Mouse (Mus musculus): ENCODE results near the gene Pde11a. TPM values are rescaled to one million over a fixed set of nuclear protein-coding genes. Genes with fewer than 3 reads are reported as not detected.

Pde11a gene
- polyA plus RNA-seq, 1 experiment from 2014 or later: 0.54 TPM

GRCm38 (mm10) chr2:76326161-76326560, 12.4 kb downstream of the Pde11a start:
- Histone ChIP-seq H3K4me3 (ENCODE audit: low read depth, low read length) (no peak overlapping the region), H3K9me3 (replicated peaks; ENCODE audit: control insufficient read depth, low read length, poor library complexity, severe bottlenecking) (no peaks in the 10 kb centered on the region), H3K27me3 (ENCODE audit: control insufficient read depth, insufficient read depth, low read depth, low read length) (no peaks in the 10 kb centered on the region), H3K36me3 (ENCODE audit: control insufficient read depth, insufficient read depth, low read length) (no peaks in the 10 kb centered on the region), H3K4me1 (ENCODE audit: control insufficient read depth, insufficient read depth, low read length) (no peaks in the 10 kb centered on the region), H3K27ac (ENCODE audit: low read length) (no peak overlapping the region), H3K4me2 (ENCODE audit: low read length) (no peak overlapping the region), H3K9ac (ENCODE audit: low read depth, low read length) (no peak overlapping the region)
- no peak for ATAC-seq
- WGBS: 89% methylated on average over 3 of the region's 3 CpGs

GRCm38 (mm10) chr2:76324463-76324862, 14.1 kb downstream of the Pde11a start:
- Histone ChIP-seq H3K4me1 (ENCODE audit: control insufficient read depth, insufficient read depth, low read length) (no peaks in the 10 kb centered on the region), H3K9ac (ENCODE audit: low read depth, low read length) (no peak overlapping the region), H3K4me3 (ENCODE audit: low read depth, low read length) (no peak overlapping the region), H3K9me3 (replicated peaks; ENCODE audit: control insufficient read depth, low read length, poor library complexity, severe bottlenecking) (no peaks in the 10 kb centered on the region), H3K36me3 (ENCODE audit: control insufficient read depth, insufficient read depth, low read length) (no peaks in the 10 kb centered on the region), H3K27me3 (ENCODE audit: control insufficient read depth, insufficient read depth, low read depth, low read length) (no peaks in the 10 kb centered on the region), H3K4me2 (ENCODE audit: low read length) (no peak overlapping the region), H3K27ac (ENCODE audit: low read length) (no peak overlapping the region)
- ATAC-seq: no peak
- WGBS: 90% methylated on average over 5 of the region's 5 CpGs

DNA sequence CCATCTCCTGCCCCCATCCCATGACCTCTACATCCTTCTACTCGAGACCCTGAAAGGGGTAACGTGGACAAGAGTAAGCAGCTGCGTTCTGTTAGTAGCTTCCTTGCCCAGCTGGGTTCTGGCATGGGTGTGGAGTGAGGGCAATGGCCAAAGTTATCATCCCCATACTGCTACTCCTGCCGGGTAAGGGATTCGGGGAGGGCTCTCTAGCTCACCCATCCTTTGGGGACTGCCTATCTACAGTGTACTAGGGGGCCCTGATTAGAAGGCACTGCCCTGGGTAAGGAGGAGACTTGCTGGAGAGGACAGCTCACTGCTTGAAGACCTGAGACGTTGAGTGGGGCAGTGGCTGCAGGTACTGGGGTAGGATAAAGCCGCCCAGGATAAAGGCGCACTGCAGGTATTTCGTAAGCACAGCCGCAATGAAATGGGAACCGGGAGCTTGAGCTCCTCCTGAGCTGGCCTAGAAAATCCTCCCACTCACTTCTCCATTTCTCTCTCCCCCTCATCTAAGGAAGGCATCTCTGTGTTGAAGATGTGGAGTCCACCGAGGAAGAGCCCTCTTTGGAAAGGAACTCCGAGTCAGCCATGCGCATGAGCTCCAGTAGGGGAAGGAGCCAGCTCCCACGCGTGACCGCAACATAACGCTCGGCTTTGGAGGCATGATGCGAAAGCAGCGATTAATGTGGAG, 15.2 kb downstream of the Pde11a start:
- Histone ChIP-seq H3K27me3 (ENCODE audit: control insufficient read depth, insufficient read depth, low read depth, low read length) (no peaks in the 10 kb centered on the region), H3K36me3 (ENCODE audit: control insufficient read depth, insufficient read depth, low read length) (no peaks in the 10 kb centered on the region), H3K4me1 (ENCODE audit: control insufficient read depth, insufficient read depth, low read length) (no peaks in the 10 kb centered on the region), H3K9ac (ENCODE audit: low read depth, low read length) (no peak overlapping the region), H3K27ac (ENCODE audit: low read length) (no peak overlapping the region), H3K4me2 (ENCODE audit: low read length) (no peak overlapping the region), H3K4me3 (ENCODE audit: low read depth, low read length) (no peak overlapping the region), H3K9me3 (replicated peaks; ENCODE audit: control insufficient read depth, low read length, poor library complexity, severe bottlenecking) (no peaks in the 10 kb centered on the region)
- ATAC-seq: no peak
- 84% methylated on average over 21 of the region's 21 CpGs for WGBS

DNA sequence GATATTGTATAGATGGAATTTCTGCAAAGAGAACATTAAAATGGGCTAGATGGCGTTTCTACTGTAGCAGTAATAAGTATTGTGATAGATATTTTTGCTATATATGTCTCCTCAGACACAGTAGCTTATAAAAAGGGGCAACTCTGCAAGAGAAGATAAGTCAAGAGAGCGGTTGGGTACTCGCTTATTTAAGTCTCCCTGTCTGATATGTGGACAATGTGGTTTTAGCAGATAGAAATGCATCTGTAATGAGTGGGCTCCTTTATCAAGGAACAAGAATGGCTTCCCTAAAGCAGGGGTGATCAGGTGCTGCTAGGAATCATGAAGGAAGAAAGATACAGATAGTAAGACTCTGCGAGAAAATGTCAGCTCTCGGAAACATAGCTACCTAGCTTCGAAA, 18.2 kb downstream of the Pde11a start:
- 83% methylated on average over 6 of the region's 6 CpGs for WGBS

DNA sequence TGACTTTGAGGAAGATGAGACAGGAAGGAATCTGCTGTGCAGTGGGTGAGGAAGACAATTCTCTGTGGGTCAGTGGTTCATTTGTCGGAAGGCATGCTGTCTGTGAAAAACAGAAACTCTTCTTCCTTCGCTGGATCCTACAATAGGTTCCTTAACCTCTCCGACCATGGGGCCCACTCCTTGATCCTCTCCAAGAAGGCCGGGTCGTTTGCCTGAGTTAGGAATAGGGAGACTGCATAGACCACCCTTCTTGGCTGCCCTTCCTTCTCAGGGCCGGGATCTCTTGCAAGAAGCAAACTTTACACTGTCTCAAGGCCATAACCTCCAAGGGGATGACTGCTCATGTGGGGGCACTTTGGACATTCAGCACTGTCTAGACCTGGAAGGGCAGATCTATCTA, 19.3 kb downstream of the Pde11a start:
- ATAC-seq: no peak
- no peak overlapping the region for H3K27ac ChIP-seq (ENCODE audit: low read length)
- H3K27me3 ChIP-seq (ENCODE audit: control insufficient read depth, insufficient read depth, low read depth, low read length): no peaks in the 10 kb centered on the region
- H3K9ac ChIP-seq (ENCODE audit: low read depth, low read length): no peak overlapping the region
- no peaks in the 10 kb centered on the region for H3K9me3 ChIP-seq (replicated peaks; ENCODE audit: control insufficient read depth, low read length, poor library complexity, severe bottlenecking)
- no peak overlapping the region for H3K4me3 ChIP-seq (ENCODE audit: low read depth, low read length)
- H3K36me3 ChIP-seq (ENCODE audit: control insufficient read depth, insufficient read depth, low read length): no peaks in the 10 kb centered on the region
- no peak overlapping the region for H3K4me2 ChIP-seq (ENCODE audit: low read length)
- WGBS: 82% methylated on average over 6 of the region's 6 CpGs
- no peaks in the 10 kb centered on the region for H3K4me1 ChIP-seq (ENCODE audit: control insufficient read depth, insufficient read depth, low read length)

More for the DNA sequence above, 18.2 kb downstream of the Pde11a start:
- no peak for ATAC-seq
- Histone ChIP-seq H3K27me3 (ENCODE audit: control insufficient read depth, insufficient read depth, low read depth, low read length) (no peaks in the 10 kb centered on the region), H3K27ac (ENCODE audit: low read length) (no peak overlapping the region), H3K9me3 (replicated peaks; ENCODE audit: control insufficient read depth, low read length, poor library complexity, severe bottlenecking) (no peaks in the 10 kb centered on the region), H3K36me3 (ENCODE audit: control insufficient read depth, insufficient read depth, low read length) (no peaks in the 10 kb centered on the region), H3K4me1 (ENCODE audit: control insufficient read depth, insufficient read depth, low read length) (no peaks in the 10 kb centered on the region), H3K4me2 (ENCODE audit: low read length) (no peak overlapping the region), H3K9ac (ENCODE audit: low read depth, low read length) (no peak overlapping the region), H3K4me3 (ENCODE audit: low read depth, low read length) (no peak overlapping the region)

DNA sequence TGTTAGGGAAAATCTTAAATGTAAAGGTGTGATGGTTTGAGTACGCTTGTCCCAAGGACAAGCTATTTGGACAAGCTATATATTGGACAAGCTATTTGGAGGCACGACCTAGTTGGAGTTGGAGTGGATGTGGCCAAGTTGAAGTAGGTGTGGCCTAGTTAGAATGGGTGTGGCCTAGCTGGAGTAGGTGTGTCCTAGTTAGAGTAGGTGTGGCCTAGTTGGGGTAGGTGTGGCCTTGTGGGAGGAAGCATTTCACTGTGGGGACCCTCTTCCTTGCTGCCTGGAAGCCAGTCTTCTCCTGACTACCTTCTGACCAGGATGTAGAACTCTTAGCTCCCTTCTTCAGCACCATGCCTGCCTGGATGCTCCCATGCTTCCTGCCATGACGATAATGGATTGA, 50.9 kb downstream of the Pde11a start:
- H3K27ac ChIP-seq (ENCODE audit: low read length): no peak overlapping the region
- H3K4me2 ChIP-seq (ENCODE audit: low read length): no peak overlapping the region
- H3K36me3 ChIP-seq (ENCODE audit: control insufficient read depth, insufficient read depth, low read length): no peaks in the 10 kb centered on the region
- no peak for ATAC-seq
- no peak overlapping the region for H3K4me3 ChIP-seq (ENCODE audit: low read depth, low read length)
- no peaks in the 10 kb centered on the region for H3K4me1 ChIP-seq (ENCODE audit: control insufficient read depth, insufficient read depth, low read length)
- WGBS: 90% methylated on average over 3 of the region's 3 CpGs
- no peaks in the 10 kb centered on the region for H3K27me3 ChIP-seq (ENCODE audit: control insufficient read depth, insufficient read depth, low read depth, low read length)
- no peaks in the 10 kb centered on the region for H3K9me3 ChIP-seq (replicated peaks; ENCODE audit: control insufficient read depth, low read length, poor library complexity, severe bottlenecking)
- H3K9ac ChIP-seq (ENCODE audit: low read depth, low read length): no peak overlapping the region

- no peaks in the 10 kb centered on the region for H3K4me1 ChIP-seq (ENCODE audit: control insufficient read depth, insufficient read depth, low read length)
- no peak overlapping the region for H3K9ac ChIP-seq (ENCODE audit: low read depth, low read length)
- H3K9me3 ChIP-seq (replicated peaks; ENCODE audit: control insufficient read depth, low read length, poor library complexity, severe bottlenecking): no peaks in the 10 kb centered on the region
- no peak overlapping the region for H3K27ac ChIP-seq (ENCODE audit: low read length)
- WGBS: 59% methylated on average over 4 of the region's 4 CpGs
- H3K27me3 ChIP-seq (ENCODE audit: control insufficient read depth, insufficient read depth, low read depth, low read length): no peaks in the 10 kb centered on the region
- no peaks in the 10 kb centered on the region for H3K36me3 ChIP-seq (ENCODE audit: control insufficient read depth, insufficient read depth, low read length)
- no peak overlapping the region for H3K4me3 ChIP-seq (ENCODE audit: low read depth, low read length)
- no peak for ATAC-seq
- H3K4me2 ChIP-seq (ENCODE audit: low read length): no peak overlapping the region
These were observed 52.3 kb downstream of the Pde11a start for GRCm38 (mm10) chr2:76286288-76286740.

- H3K4me2 ChIP-seq (ENCODE audit: low read length): no peak overlapping the region
- H3K4me3 ChIP-seq (ENCODE audit: low read depth, low read length): no peak overlapping the region
- no peaks in the 10 kb centered on the region for H3K27me3 ChIP-seq (ENCODE audit: control insufficient read depth, insufficient read depth, low read depth, low read length)
- no peaks in the 10 kb centered on the region for H3K4me1 ChIP-seq (ENCODE audit: control insufficient read depth, insufficient read depth, low read length)
- no peak for ATAC-seq
- no peak overlapping the region for H3K9ac ChIP-seq (ENCODE audit: low read depth, low read length)
- no peak overlapping the region for H3K27ac ChIP-seq (ENCODE audit: low read length)
- H3K36me3 ChIP-seq (ENCODE audit: control insufficient read depth, insufficient read depth, low read length): no peaks in the 10 kb centered on the region
- no peaks in the 10 kb centered on the region for H3K9me3 ChIP-seq (replicated peaks; ENCODE audit: control insufficient read depth, low read length, poor library complexity, severe bottlenecking)
- 86% methylated on average over 3 of the region's 3 CpGs for WGBS
These were observed 53.4 kb downstream of the Pde11a start for GRCm38 (mm10) chr2:76285150-76285549.

DNA sequence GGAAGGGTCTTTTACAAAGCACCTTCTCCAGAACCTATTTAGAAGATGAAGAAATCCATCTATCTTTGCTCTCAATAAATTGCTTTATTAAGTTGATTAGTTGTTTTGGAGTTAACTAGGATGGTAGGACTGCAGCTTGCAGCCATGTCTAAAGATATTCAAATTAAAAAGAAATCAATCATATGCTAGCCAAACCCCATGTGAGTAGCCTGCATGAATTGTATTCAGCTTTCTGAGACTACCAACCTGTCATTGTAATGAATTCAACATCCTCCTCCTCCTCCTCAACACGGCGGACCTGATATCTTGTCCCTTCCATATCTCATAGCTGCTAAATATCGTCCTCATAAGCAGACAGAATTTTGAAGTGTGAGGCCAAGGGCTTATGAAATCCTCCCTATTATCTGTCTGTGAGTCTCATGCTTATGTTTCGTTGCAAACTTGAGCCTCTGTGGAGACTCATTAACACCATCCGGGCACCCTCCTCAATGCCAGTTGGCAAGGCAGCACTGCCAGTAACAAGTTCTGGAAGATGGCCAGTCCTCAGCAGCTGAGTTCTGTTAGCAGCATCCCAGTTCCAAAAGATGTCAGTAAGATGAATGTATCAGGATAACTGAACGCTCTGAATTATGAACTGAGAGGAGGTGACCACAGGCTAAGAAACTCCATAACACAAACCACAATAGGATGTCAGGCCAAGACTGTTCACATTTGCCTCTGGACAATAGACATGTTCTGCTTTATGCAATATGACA, 55.0 kb downstream of the Pde11a start:
- WGBS: 78% methylated on average over 6 of the region's 6 CpGs
- Histone ChIP-seq H3K4me2 (ENCODE audit: low read length) (no peak overlapping the region), H3K4me3 (ENCODE audit: low read depth, low read length) (no peak overlapping the region), H3K27me3 (ENCODE audit: control insufficient read depth, insufficient read depth, low read depth, low read length) (no peaks in the 10 kb centered on the region), H3K9ac (ENCODE audit: low read depth, low read length) (no peak overlapping the region), H3K9me3 (replicated peaks; ENCODE audit: control insufficient read depth, low read length, poor library complexity, severe bottlenecking) (no peaks in the 10 kb centered on the region), H3K4me1 (ENCODE audit: control insufficient read depth, insufficient read depth, low read length) (no peaks in the 10 kb centered on the region), H3K36me3 (ENCODE audit: control insufficient read depth, insufficient read depth, low read length) (no peaks in the 10 kb centered on the region), H3K27ac (ENCODE audit: low read length) (no peak overlapping the region)
- no peak; the same call in 1 of the 2 replicates for ATAC-seq

Data from midbrain, embryonic 16.5 days (tissue).